In the genomic region with DNA sequence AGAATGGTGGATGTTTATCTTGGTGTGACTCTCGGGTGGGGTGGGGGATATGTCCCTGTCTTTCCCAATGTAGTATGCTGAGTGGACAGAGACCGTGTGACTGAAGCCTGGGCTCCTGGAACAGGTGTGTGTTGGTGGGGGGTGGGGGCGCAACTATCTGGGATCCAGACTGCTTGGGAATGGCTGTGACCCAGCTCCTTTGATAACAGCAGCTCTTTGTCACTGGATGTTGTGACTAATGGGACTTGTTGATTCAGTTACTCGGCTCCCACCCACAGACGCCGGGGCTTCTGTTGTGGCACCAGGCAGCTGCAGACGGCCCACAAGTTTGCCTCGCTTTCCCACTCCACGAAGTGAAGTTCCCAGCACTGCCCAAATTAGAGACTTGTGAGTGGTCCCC, we compare ENCODE assay signal across 25 mouse cellular contexts. TPM values are rescaled to one million over a fixed set of nuclear protein-coding genes. Genes with fewer than 3 reads are reported as not detected.
DNase-seq lines count a peak whose midpoint lies in the region.
"Had no signal": no experiment of that assay in that cellular context is flagged by ENCODE, and none has a peak within 500 bp of the region (broad histone marks: within the 10 kb centered on the region; RNA-seq: fewer than 3 reads in every experiment).

No protein-coding gene starts in this region.

- H3K4me3 ChIP-seq in heart, embryonic 10.5 days: no peak overlapping the region
- H3K4me3 ChIP-seq: heart, embryonic 12.5 days; hindbrain, embryonic 10.5 days; intestine, embryonic 15.5 days; layer of hippocampus, adult 2 months; neural tube, embryonic 15.5 days had no signal

- H3K27ac ChIP-seq in heart, embryonic 10.5 days: peak overlapping the region; percentile 12; the same call in 1 of the 2 replicates
- H3K27ac ChIP-seq: hindbrain, embryonic 10.5 days; intestine, embryonic 15.5 days; layer of hippocampus, adult 2 months; neural tube, embryonic 15.5 days had no signal

- DNase-seq in heart, embryonic 10.5 days (ENCODE audit: low spot score): no peak
- no peak for DNase-seq in heart, adult 18-20 months
- DNase-seq in left cerebral cortex, postnatal 25 days (ENCODE audit: low spot score in 2 of 2): peak; percentile 14 to 31
- DNase-seq in left cerebral cortex, postnatal 36 days (ENCODE audit: low spot score in 2 of 2): no peak
- peak; percentile 30 to 37 for DNase-seq in right cerebral cortex, adult 2 months (ENCODE audit: low spot score in 2 of 2)
- DNase-seq in right cerebral cortex, postnatal 36 days (ENCODE audit: low spot score in 2 of 2): no peak
- no peak for DNase-seq in thymus, postnatal 10 days (ENCODE audit: low spot score in 2 of 2)
- DNase-seq: adrenal gland, adult 2 months; cerebellum, adult 11-12 months; cerebellum, postnatal 14 days; gastrocnemius, postnatal 10 days; heart, postnatal 10 days; kidney, adult 9 months; kidney, postnatal 14 days; left cerebral cortex, postnatal 4 days; lung, adult 18-20 months; lung, postnatal 10 days; retina, postnatal 1 day; thymus, postnatal 14 days had no signal

- peaks cover 48% of the 10 kb centered on the region for H3K4me1 ChIP-seq in heart, embryonic 10.5 days
- H3K4me1 ChIP-seq: neural tube, embryonic 15.5 days had no signal

- H3K36me3 ChIP-seq in heart, embryonic 10.5 days: peaks cover under 1% of the 10 kb centered on the region; the same call in 1 of the 2 replicates
- H3K36me3 ChIP-seq: heart, embryonic 12.5 days; intestine, embryonic 15.5 days; neural tube, embryonic 15.5 days had no signal

- H3K27me3 ChIP-seq in heart, embryonic 10.5 days (ENCODE audit: insufficient read depth, poor library complexity, severe bottlenecking): no peaks in the 10 kb centered on the region
- H3K27me3 ChIP-seq: heart, embryonic 12.5 days; intestine, embryonic 15.5 days; neural tube, embryonic 15.5 days; Patski had no signal

- 53% methylated on average over 9 of the region's 9 CpGs for WGBS in heart, embryonic 10.5 days

- intact Hi-C loops in left cerebral cortex, postnatal 25 days (cut with DNase I): no loop called here
- intact Hi-C loops in left cerebral cortex, postnatal 36 days (cut with DNase I): no loop called here

- H3K9me3 ChIP-seq in heart, embryonic 10.5 days: no peaks in the 10 kb centered on the region
- H3K9me3 ChIP-seq: heart, embryonic 12.5 days; hindbrain, embryonic 10.5 days; intestine, embryonic 15.5 days; neural tube, embryonic 15.5 days had no signal

RNA-seq across cellular contexts. Expression of a gene that starts 13.1 kb away (rescaled TPM):
- 44.5 and 75.8 TPM in 2 replicates for polyA plus RNA-seq in heart, embryonic 10.5 days (2016; fragmentation: Nextera tagmentation; extraction: Ambion mirVana)
- 1 to 10 TPM; 5.2 to 6.6 TPM for total RNA-seq in heart, adult 18-20 months (2021)
- total RNA-seq in left cerebral cortex, postnatal 25 days (2021): 1 to 10 TPM; 1.3 to 1.6 TPM
- 1 to 10 TPM; 1.4 to 1.6 TPM for total RNA-seq in left cerebral cortex, postnatal 36 days (2021)

Comparison
In these comparisons a context has a peak if more than half of its experiments do, and no peak if none do; other contexts are left out.
1. DNase-seq: peak in left cerebral cortex, postnatal 25 days (2 of 2) and right cerebral cortex, adult 2 months (2 of 2); none in heart, embryonic 10.5 days (single experiment), heart, adult 18-20 months (0 of 2), left cerebral cortex, postnatal 36 days (0 of 2), right cerebral cortex, postnatal 36 days (0 of 2) and thymus, postnatal 10 days (0 of 2).